8 mouse cellular contexts compared by ENCODE assay signal in the genomic region with DNA sequence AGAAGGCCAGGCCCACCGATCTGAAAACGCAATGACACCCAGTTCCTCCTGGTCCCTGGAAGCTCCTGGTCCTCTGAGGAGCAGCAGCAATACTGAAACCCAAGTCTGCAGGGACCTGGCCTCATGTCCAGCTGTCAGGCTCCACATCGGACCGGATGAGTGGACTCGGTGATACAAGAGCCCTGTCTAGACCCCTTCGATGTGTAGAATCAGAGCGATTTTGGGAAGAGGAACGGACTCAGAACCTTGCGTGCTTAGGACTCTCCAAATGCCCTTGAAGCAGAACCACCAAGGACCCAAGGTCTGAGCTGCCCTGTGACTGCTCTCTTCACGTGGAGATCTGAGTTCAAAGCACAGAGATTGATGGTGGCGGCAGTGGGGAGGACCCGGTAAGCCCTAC. TPM values are rescaled to one million over a fixed set of nuclear protein-coding genes. Genes with fewer than 3 reads are reported as not detected.
DNase-seq lines count a peak whose midpoint lies in the region; ATAC-seq and TF ChIP-seq lines count a peak whose summit lies in the region.

A gene (plus strand): TSS at position 301 of the 400 bp plus-strand sequence.

- no peak within 1 kb of the TSS for H3K4me2 ChIP-seq in embryonic facial prominence, embryonic 15.5 days (replicated peaks)
- no peak within 1 kb of the TSS for H3K4me2 ChIP-seq in hindbrain, embryonic 16.5 days (ENCODE audit: low read length)
- no peak within 1 kb of the TSS for H3K4me2 ChIP-seq in midbrain, embryonic 13.5 days (replicated peaks)

- no peaks in the 10 kb centered on the region for H3K36me3 ChIP-seq in heart, adult 2 months (ENCODE audit: control insufficient read depth, insufficient read depth, low read length)
- H3K36me3 ChIP-seq in C2C12 (ENCODE audit: control insufficient read depth, insufficient read depth) = no peaks in the 10 kb centered on the region
- H3K36me3 ChIP-seq in embryonic facial prominence, embryonic 15.5 days = no peaks in the 10 kb centered on the region
- H3K36me3 ChIP-seq in hindbrain, embryonic 16.5 days (ENCODE audit: control insufficient read depth, insufficient read depth, low read length) = no peaks in the 10 kb centered on the region
- H3K36me3 ChIP-seq in midbrain, embryonic 13.5 days = no peaks in the 10 kb centered on the region

- no peak within 1 kb of the TSS for H3K4me3 ChIP-seq in heart, adult 2 months
- no peak within 1 kb of the TSS for H3K4me3 ChIP-seq in C2C12 (ENCODE audit: insufficient read depth, poor library complexity, severe bottlenecking)
- no peak within 1 kb of the TSS for H3K4me3 ChIP-seq in embryonic facial prominence, embryonic 15.5 days (replicated peaks)
- no peak within 1 kb of the TSS for H3K4me3 ChIP-seq in hindbrain, embryonic 16.5 days (ENCODE audit: low read length)
- H3K4me3 ChIP-seq in midbrain, embryonic 13.5 days (replicated peaks) = no peak within 1 kb of the TSS

- TF ChIP-seq CTCF in heart, adult 2 months (IDR thresholded peaks at IDR 0.05) = no peak
- TF ChIP-seq CTCF in C2C12 (IDR thresholded peaks at IDR 0.05; ENCODE audit: control insufficient read depth, insufficient read depth, insufficient read length) = no peak

- H3K79me2 ChIP-seq in heart, adult 2 months (replicated peaks; ENCODE audit: control insufficient read depth, insufficient read depth, low read length) = no peaks in the 10 kb centered on the region
- H3K79me2 ChIP-seq in C2C12 (ENCODE audit: control insufficient read depth, insufficient read depth) = no peaks in the 10 kb centered on the region

- 81% methylated on average over 12 of the region's 12 CpGs for WGBS in heart, adult 2 months
- 89% methylated on average over 12 of the region's 12 CpGs for WGBS in embryonic facial prominence, embryonic 15.5 days
- WGBS in hindbrain, embryonic 16.5 days = 87% methylated on average over 12 of the region's 12 CpGs
- WGBS in midbrain, embryonic 13.5 days = 89% methylated on average over 12 of the region's 12 CpGs

- H3K27me3 ChIP-seq in heart, adult 2 months (ENCODE audit: control insufficient read depth, insufficient read depth, low read length) = no peaks in the 10 kb centered on the region
- no peaks in the 10 kb centered on the region for H3K27me3 ChIP-seq in C2C12 (ENCODE audit: control insufficient read depth, insufficient read depth, insufficient read length)
- H3K27me3 ChIP-seq in embryonic facial prominence, embryonic 15.5 days = no peaks in the 10 kb centered on the region
- no peaks in the 10 kb centered on the region for H3K27me3 ChIP-seq in hindbrain, embryonic 16.5 days (replicated peaks; ENCODE audit: control insufficient read depth, insufficient read depth, low read length)
- no peaks in the 10 kb centered on the region for H3K27me3 ChIP-seq in midbrain, embryonic 13.5 days

- peaks cover 4% of the 10 kb centered on the region for H3K4me1 ChIP-seq in heart, adult 2 months (ENCODE audit: control insufficient read depth, insufficient read depth, low read length)
- H3K4me1 ChIP-seq in embryonic facial prominence, embryonic 15.5 days = no peaks in the 10 kb centered on the region
- H3K4me1 ChIP-seq in hindbrain, embryonic 16.5 days (ENCODE audit: control insufficient read depth, insufficient read depth, low read depth, low read length) = no peaks in the 10 kb centered on the region
- no peaks in the 10 kb centered on the region for H3K4me1 ChIP-seq in midbrain, embryonic 13.5 days (replicated peaks)

- H3K79me3 ChIP-seq in C2C12 (ENCODE audit: low read depth) = no peaks in the 10 kb centered on the region

- intact Hi-C loops in heart, adult 2 months (cut with DNase I) = no loop called here

- H3K27ac ChIP-seq in heart, adult 2 months = peak within 1 kb of the TSS; percentile 64
- H3K27ac ChIP-seq in embryonic facial prominence, embryonic 15.5 days (replicated peaks) = no peak within 1 kb of the TSS
- H3K27ac ChIP-seq in hindbrain, embryonic 16.5 days (ENCODE audit: low read depth, low read length) = no peak within 1 kb of the TSS
- H3K27ac ChIP-seq in midbrain, embryonic 13.5 days = no peak within 1 kb of the TSS

- TF ChIP-seq POLR2A in heart, adult 2 months (IDR thresholded peaks at IDR 0.05; ENCODE audit: insufficient read depth, low read depth, low read length) = no peak

- no peak for DNase-seq in heart, adult 2 months
- DNase-seq in heart, adult 8-10 months (ENCODE audit: low spot score) = no peak
- no peak for DNase-seq in embryo, embryonic 10.5 days (ENCODE audit: low spot score)
- DNase-seq in urinary bladder, postnatal 10 days (ENCODE audit: low spot score) = no peak

- H3K9ac ChIP-seq in heart, adult 2 months (ENCODE audit: low read depth, low read length) = no peak within 1 kb of the TSS
- H3K9ac ChIP-seq in embryonic facial prominence, embryonic 15.5 days = no peak within 1 kb of the TSS
- no peak within 1 kb of the TSS for H3K9ac ChIP-seq in hindbrain, embryonic 16.5 days (ENCODE audit: low read depth, low read length)
- H3K9ac ChIP-seq in midbrain, embryonic 13.5 days (replicated peaks) = no peak within 1 kb of the TSS

- no peak for ATAC-seq in embryonic facial prominence, embryonic 15.5 days (ENCODE audit: insufficient number of reproducible peaks, low FRiP score, low TSS enrichment, low read depth)
- no peak for ATAC-seq in hindbrain, embryonic 16.5 days
- no peak for ATAC-seq in midbrain, embryonic 13.5 days

- no peak for TF ChIP-seq EP300 in heart, adult 2 months (IDR thresholded peaks at IDR 0.05; ENCODE audit: insufficient read depth, low read depth, low read length)

- H3K9me3 ChIP-seq in embryonic facial prominence, embryonic 15.5 days (replicated peaks) = no peaks in the 10 kb centered on the region
- no peaks in the 10 kb centered on the region; the same call in 1 of the 2 replicates for H3K9me3 ChIP-seq in hindbrain, embryonic 16.5 days (ENCODE audit: control insufficient read depth, low read length)
- no peaks in the 10 kb centered on the region for H3K9me3 ChIP-seq in midbrain, embryonic 13.5 days

- H3ac ChIP-seq in C2C12 (ENCODE audit: control insufficient read depth, insufficient read length, low read depth) = no peak within 1 kb of the TSS

TF ChIP-seq in C2C12, 6 proteins besides CTCF, POLR2A, EP300 and RAD21:
- TF ChIP-seq CEBPB (IDR thresholded peaks at IDR 0.05; ENCODE audit: low read depth) (no peak), MYOD1 (IDR thresholded peaks at IDR 0.05; ENCODE audit: control insufficient read depth, insufficient read length, low read depth) (no peak), MAX (IDR thresholded peaks at IDR 0.05) (no peak)

RNA-seq across cellular contexts. Expression of the gene that starts here (rescaled TPM):
- 10 to 100 TPM in 1 of 2 experiments, 1 to 10 TPM in 1; 6.6 to 10.4 TPM for total RNA-seq in heart, adult 2 months (2021)
- 10.3 and 10.5 TPM in 2 replicates for polyA plus RNA-seq in heart, adult 2 months (2012; rRNA removed)
- total RNA-seq in heart, adult 8-10 months (2022) = 10 to 100 TPM in 1 of 4 experiments, 1 to 10 TPM in 3; 7.7 to 10.7 (median 8.4) TPM
- polyA plus RNA-seq in C2C12 (2012; fragmentation: generic; extraction: Trizol) = 10.4 TPM
- polyA plus RNA-seq in embryonic facial prominence, embryonic 15.5 days (2015; fragmentation: Nextera tagmentation; extraction: Ambion mirVana) = 19.4 and 21.2 TPM in 2 replicates
- 17.3 and 19.8 TPM in 2 replicates for polyA plus RNA-seq in hindbrain, embryonic 16.5 days (2015; fragmentation: Nextera tagmentation; extraction: Ambion mirVana)
- polyA plus RNA-seq in midbrain, embryonic 13.5 days (2015; fragmentation: Nextera tagmentation; extraction: Ambion mirVana) = 12.8 and 14.6 TPM in 2 replicates
